Mouse (Mus musculus): ENCODE results near the gene Foxred2. TPM values are rescaled to one million over a fixed set of nuclear protein-coding genes. Genes with fewer than 3 reads are reported as not detected.

Gene Foxred2
- polyA plus RNA-seq, 1 experiment: 18.0 TPM

GRCm38 (mm10) chr15:77915287-77915686 is 41.2 kb downstream of the Foxred2 start:
- no peak for DNase-seq (ENCODE audit: low read depth)
- TF ChIP-seq POLR2A (IDR thresholded peaks at IDR 0.05; ENCODE audit: borderline replicate concordance, extremely low read depth, insufficient read depth, insufficient read length, poor library complexity, severe bottlenecking) (no peak), CTCF (IDR thresholded peaks at IDR 0.05; ENCODE audit: borderline replicate concordance, extremely low read depth, insufficient read depth, insufficient read length) (no peak)

- TF ChIP-seq POLR2A (IDR thresholded peaks at IDR 0.05; ENCODE audit: borderline replicate concordance, extremely low read depth, insufficient read depth, insufficient read length, poor library complexity, severe bottlenecking) (no peak), CTCF (IDR thresholded peaks at IDR 0.05; ENCODE audit: borderline replicate concordance, extremely low read depth, insufficient read depth, insufficient read length) (no peak)
- no peak for DNase-seq (ENCODE audit: low read depth)
These were observed 42.0 kb downstream of the Foxred2 start for GRCm38 (mm10) chr15:77914507-77914906.

GRCm38 (mm10) chr15:77913054-77913453 is 43.5 kb downstream of the Foxred2 start:
- no peak for TF ChIP-seq CTCF (IDR thresholded peaks at IDR 0.05; ENCODE audit: borderline replicate concordance, extremely low read depth, insufficient read depth, insufficient read length)
- no peak for TF ChIP-seq POLR2A (IDR thresholded peaks at IDR 0.05; ENCODE audit: borderline replicate concordance, extremely low read depth, insufficient read depth, insufficient read length, poor library complexity, severe bottlenecking)
- DNase-seq (ENCODE audit: low read depth): no peak

- no peak for DNase-seq (ENCODE audit: low read depth)
- TF ChIP-seq CTCF (IDR thresholded peaks at IDR 0.05; ENCODE audit: borderline replicate concordance, extremely low read depth, insufficient read depth, insufficient read length) (no peak), POLR2A (IDR thresholded peaks at IDR 0.05; ENCODE audit: borderline replicate concordance, extremely low read depth, insufficient read depth, insufficient read length, poor library complexity, severe bottlenecking) (no peak)
These were observed 43.9 kb downstream of the Foxred2 start for GRCm38 (mm10) chr15:77912585-77912984.

GRCm38 (mm10) chr15:77912048-77912447 is 44.5 kb downstream of the Foxred2 start:
- no peak for DNase-seq (ENCODE audit: low read depth)
- TF ChIP-seq POLR2A (IDR thresholded peaks at IDR 0.05; ENCODE audit: borderline replicate concordance, extremely low read depth, insufficient read depth, insufficient read length, poor library complexity, severe bottlenecking) (no peak), CTCF (IDR thresholded peaks at IDR 0.05; ENCODE audit: borderline replicate concordance, extremely low read depth, insufficient read depth, insufficient read length) (no peak)

GRCm38 (mm10) chr15:77911065-77911464 is 45.5 kb downstream of the Foxred2 start:
- TF ChIP-seq POLR2A (IDR thresholded peaks at IDR 0.05; ENCODE audit: borderline replicate concordance, extremely low read depth, insufficient read depth, insufficient read length, poor library complexity, severe bottlenecking) (no peak), CTCF (IDR thresholded peaks at IDR 0.05; ENCODE audit: borderline replicate concordance, extremely low read depth, insufficient read depth, insufficient read length) (no peak)
- no peak for DNase-seq (ENCODE audit: low read depth)

- DNase-seq (ENCODE audit: low read depth): no peak
- TF ChIP-seq POLR2A (IDR thresholded peaks at IDR 0.05; ENCODE audit: borderline replicate concordance, extremely low read depth, insufficient read depth, insufficient read length, poor library complexity, severe bottlenecking) (no peak), CTCF (IDR thresholded peaks at IDR 0.05; ENCODE audit: borderline replicate concordance, extremely low read depth, insufficient read depth, insufficient read length) (no peak)
These were observed 48.6 kb downstream of the Foxred2 start for GRCm38 (mm10) chr15:77907646-77908518.

- no peak for TF ChIP-seq POLR2A (IDR thresholded peaks at IDR 0.05; ENCODE audit: borderline replicate concordance, extremely low read depth, insufficient read depth, insufficient read length, poor library complexity, severe bottlenecking)
- no peak for TF ChIP-seq CTCF (IDR thresholded peaks at IDR 0.05; ENCODE audit: borderline replicate concordance, extremely low read depth, insufficient read depth, insufficient read length)
- no peak for DNase-seq (ENCODE audit: low read depth)
These were observed 50.0 kb downstream of the Foxred2 start for GRCm38 (mm10) chr15:77906545-77906944.

GRCm38 (mm10) chr15:77906081-77906480 is 50.4 kb downstream of the Foxred2 start:
- no peak for DNase-seq (ENCODE audit: low read depth)
- no peak for TF ChIP-seq CTCF (IDR thresholded peaks at IDR 0.05; ENCODE audit: borderline replicate concordance, extremely low read depth, insufficient read depth, insufficient read length)
- no peak for TF ChIP-seq POLR2A (IDR thresholded peaks at IDR 0.05; ENCODE audit: borderline replicate concordance, extremely low read depth, insufficient read depth, insufficient read length, poor library complexity, severe bottlenecking)

GRCm38 (mm10) chr15:77905275-77905970 is 51.1 kb downstream of the Foxred2 start:
- DNase-seq (ENCODE audit: low read depth): peak; percentile 79
- TF ChIP-seq POLR2A (IDR thresholded peaks at IDR 0.05; ENCODE audit: borderline replicate concordance, extremely low read depth, insufficient read depth, insufficient read length, poor library complexity, severe bottlenecking) (no peak), CTCF (IDR thresholded peaks at IDR 0.05; ENCODE audit: borderline replicate concordance, extremely low read depth, insufficient read depth, insufficient read length) (no peak)

GRCm38 (mm10) chr15:77904363-77904892 is 52.1 kb downstream of the Foxred2 start:
- no peak for TF ChIP-seq CTCF (IDR thresholded peaks at IDR 0.05; ENCODE audit: borderline replicate concordance, extremely low read depth, insufficient read depth, insufficient read length)
- TF ChIP-seq POLR2A (IDR thresholded peaks at IDR 0.05; ENCODE audit: borderline replicate concordance, extremely low read depth, insufficient read depth, insufficient read length, poor library complexity, severe bottlenecking): no peak
- DNase-seq (ENCODE audit: low read depth): no peak

Measured in brain, embryonic 14.5 days (tissue).